Mouse (Mus musculus) layer of hippocampus, adult 11-12 months (tissue): ENCODE results near the gene Pxk.
"Not testable (repeated sequence)": the region's sequence is repeated elsewhere in the genome, so short reads cannot be mapped to it uniquely, and the experiment has no call there.

Experiments
- DNase-seq: peaks from one replicate; pipeline ENCODE4 v3.0.0; 2022; ENCODE audit warnings: low spot score

Pxk gene

GRCm38 (mm10) chr14:8146611-8147223, 48.7 kb downstream of the Pxk start:
- no peak for DNase-seq

- DNase-seq: no peak
These were observed 50.8 kb downstream of the Pxk start for GRCm38 (mm10) chr14:8148842-8149241.

- no peak for DNase-seq
These were observed 53.7 kb downstream of the Pxk start for GRCm38 (mm10) chr14:8151757-8152156.

- DNase-seq: no peak
These were observed 56.1 kb downstream of the Pxk start for GRCm38 (mm10) chr14:8154072-8154471.

DNA sequence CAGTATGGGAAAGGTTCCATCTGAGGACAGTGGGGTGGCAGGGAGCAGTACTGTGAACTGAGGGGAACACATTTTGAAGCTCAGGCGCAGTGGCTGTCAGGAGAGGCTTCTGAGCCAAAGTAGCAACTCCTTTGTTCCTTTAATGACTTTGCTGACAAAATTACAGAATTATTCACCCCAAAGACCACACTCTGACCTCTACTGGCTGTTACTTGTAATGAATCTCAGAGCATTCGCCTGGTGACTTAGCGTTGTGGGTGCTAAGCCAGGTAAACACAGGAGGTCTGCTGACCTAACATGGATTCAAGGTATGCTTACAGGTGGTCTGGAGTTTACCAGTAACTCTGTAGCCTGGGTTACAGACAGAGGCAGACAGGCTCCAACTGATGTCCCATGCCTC, 58.9 kb downstream of the Pxk start:
- no peak for DNase-seq

DNA sequence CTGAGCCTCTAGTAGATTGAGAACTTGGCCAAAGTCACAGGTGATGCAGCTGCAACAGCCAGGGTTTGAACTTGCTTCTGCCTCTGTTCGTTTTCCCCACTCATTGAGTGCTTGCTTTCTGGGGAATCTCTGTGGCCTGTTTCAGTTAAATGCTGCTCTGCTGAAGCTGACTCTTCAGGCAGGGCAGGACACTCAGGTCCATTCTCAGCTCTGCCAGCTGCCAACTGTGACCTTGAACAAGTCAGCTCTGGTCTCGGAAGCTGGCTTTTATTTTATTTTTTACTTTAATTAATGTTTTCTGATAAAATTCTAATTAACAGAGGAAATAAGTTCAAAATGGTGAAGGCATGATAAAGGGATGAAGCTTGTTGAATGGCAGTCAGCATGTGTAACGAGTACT, 60.7 kb downstream of the Pxk start:
- DNase-seq: no peak

DNA sequence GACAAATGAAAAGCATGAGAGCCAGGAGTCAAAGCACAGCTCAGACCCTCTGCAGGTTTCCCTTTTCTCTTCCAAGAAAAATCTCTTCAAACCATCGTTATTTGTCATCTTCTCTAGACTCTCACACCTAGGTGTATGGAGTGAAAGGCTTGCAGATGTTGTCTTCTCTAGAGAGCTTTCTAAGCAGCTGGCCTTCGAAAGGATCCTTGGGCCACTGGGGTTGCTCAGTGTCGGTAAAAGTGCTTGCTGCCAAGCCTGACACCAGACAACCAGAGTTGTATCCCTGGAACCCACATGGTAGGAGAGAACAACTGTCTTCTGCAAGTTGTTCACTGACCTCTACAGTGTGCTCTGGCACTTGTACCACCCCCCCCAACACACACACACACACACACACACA, 61.1 kb downstream of the Pxk start:
- DNase-seq: no peak

GRCm38 (mm10) chr14:8161777-8162176, 63.8 kb downstream of the Pxk start:
- DNase-seq: peak; percentile 25

GRCm38 (mm10) chr14:8164463-8164862, 66.5 kb downstream of the Pxk start:
- DNase-seq: no peak

- peak; percentile 100 for DNase-seq
These were observed 74.7 kb downstream of the Pxk start, which contains the start of gene Pdhb for GRCm38 (mm10) chr14:8172507-8173410. Gene Pdhb, minus strand, starts transcription at chr14:8173025.

- not testable (repeated sequence) for DNase-seq
These were observed 75.7 kb downstream of the Pxk start for GRCm38 (mm10) chr14:8173542-8174250.

DNA sequence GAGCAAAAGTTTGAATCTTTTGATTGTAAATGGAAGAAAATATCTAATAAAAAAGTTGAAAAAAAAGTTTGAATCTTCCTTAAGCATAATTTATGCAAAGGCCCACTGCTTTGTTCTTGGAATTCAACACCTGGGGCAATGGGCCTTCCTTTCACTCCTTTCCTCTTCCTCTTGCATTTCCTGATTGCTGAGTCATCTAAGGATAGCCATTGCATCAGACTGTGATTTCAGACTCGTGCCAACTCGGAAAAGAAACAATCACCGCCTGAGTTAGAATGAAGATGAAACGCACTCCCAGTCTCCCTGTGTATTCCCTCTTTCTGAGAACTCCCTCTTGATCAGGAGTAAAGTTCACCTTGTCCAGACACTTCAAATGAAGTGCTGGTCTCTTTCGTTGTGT, 76.6 kb downstream of the Pxk start:
- DNase-seq: no peak

GRCm38 (mm10) chr14:8176251-8176650, 78.2 kb downstream of the Pxk start:
- no peak for DNase-seq

DNA sequence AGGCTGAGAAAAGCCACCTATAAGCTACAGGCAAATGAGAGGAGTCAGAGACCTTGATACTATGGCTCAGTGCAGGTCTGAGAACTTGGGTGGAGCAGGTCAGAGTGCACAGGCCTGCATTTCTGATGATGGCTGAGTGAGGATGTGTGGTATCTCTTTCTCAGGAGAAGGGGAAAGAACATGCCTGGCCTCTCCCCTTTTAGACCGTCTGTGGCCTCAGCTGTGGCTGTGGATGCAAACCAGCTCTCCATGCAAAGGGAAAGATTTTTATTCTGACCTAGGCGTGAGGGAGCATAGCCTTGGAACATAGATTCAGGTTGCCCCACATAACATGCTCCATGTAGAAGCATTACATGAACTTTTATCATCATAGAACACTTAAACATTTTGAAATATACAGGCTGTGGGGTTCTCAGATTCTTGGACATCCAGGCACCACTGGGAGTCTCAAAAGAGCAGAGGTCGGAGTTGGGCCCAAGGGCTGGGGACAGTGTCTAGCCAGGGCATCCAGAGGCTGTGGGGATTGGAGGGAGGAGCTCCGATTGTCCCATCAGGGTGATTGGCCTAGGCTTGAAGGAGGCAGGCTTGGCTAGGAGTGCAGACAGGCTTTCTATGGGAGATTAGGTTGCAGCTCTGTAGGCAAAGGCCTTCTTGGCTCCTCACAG, 82.5 kb downstream of the Pxk start:
- no peak for DNase-seq

DNA sequence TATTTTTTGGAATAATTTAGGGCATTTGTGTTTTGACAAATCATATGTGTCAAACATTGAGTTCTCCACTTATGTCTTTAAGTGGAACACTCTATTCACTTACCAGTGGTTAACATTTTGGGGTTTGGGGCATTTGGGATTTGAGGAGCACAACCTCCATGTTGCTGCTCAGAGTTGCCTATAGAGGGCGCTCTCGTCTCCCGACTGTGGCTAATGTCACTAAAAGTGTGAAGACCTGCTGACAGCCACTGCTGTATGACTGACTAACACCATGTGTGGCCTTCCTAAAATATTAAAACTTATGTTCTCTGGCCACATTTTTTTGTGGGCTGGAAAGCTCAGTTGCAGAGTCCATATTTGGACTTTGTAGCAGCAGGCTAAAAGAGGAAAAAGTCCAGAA, 85.3 kb downstream of the Pxk start:
- DNase-seq: no peak

DNA sequence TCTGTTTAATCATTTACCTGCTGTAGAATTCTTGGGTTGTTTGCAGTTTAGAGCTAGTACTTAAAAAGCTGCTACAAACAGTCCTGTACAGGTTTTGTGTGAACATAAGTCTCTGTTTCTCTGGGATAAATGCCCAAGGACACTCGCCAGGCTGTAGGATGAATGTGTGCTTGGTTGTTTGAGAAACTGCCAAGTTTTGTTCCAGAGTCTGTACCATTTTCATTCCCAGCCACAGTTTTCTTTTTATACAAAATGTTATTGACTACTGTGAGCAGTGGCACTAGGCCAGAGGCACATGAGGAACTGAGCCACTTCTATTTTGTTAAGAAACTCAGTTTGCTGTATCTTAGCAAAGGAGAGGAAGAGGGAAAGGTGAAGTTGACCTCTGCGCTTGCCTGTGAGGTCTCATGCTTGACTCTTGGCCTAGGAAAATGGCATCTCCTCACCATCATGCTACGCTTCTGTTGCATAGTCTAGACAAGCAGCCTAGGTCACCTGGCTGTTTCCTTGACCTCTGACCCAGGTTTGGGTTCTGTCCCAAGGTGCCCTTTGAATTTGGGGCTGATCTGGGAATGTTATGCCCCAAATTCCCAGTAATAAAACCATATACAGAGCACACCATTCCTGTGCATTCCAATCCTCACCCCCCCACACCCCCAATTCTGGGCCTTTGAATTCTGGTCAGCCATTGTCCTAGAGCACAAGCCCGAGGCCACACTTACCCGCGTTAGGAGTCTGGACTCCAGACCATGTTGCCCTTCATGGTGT, 88.5 kb downstream of the Pxk start:
- DNase-seq: peak; percentile 82

GRCm38 (mm10) chr14:8190556-8190955, 92.5 kb downstream of the Pxk start:
- DNase-seq: no peak

DNA sequence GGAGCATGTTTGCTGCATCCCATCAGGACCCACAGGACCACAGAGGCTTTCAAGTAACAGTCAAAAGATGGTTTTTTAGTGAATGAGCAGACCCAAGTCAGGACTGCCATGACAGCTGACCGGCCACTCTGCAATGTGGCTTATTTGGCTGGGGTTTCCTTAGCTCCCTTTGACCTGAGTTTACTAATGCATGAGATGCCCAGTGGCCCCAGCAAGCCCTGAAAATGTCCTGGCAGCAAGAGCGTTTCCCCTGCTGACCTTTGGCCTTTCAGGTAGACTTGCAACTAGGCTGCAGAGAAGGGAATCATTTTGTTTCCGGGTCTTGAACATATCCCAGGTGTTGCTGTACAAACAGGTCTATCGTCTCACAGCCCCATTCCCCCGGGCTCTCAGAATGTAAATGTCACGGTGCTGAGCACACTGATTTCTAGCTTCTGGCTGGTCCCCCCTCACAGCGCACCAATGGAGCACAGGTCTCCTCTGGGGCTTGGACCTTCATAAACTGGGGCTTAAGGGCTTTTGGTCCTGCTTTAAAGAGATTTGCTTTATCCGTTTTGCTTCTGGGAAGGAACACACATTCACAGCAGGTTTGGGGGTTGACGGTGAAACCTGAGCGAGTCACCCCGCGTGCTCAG, 93.4 kb downstream of the Pxk start:
- DNase-seq: no peak

DNA sequence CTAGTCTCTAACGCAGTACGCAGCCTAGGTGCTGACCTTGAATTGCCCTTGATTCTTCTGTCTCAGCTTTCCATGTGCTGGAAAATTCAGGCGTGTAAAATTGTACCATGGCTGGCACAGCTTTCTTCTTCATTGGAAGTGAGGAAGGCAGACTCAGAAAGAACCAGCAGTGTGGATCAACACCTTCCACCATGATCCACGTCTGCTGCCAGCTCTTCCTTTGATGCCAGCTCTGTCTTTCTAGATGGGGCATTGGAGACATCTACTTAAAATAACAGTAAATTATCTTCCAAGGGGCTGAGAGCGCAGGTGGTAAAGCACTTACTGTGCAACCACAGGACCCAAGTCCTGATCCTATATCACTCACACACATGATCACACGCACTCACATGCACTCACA, 94.7 kb downstream of the Pxk start:
- DNase-seq: no peak

DNA sequence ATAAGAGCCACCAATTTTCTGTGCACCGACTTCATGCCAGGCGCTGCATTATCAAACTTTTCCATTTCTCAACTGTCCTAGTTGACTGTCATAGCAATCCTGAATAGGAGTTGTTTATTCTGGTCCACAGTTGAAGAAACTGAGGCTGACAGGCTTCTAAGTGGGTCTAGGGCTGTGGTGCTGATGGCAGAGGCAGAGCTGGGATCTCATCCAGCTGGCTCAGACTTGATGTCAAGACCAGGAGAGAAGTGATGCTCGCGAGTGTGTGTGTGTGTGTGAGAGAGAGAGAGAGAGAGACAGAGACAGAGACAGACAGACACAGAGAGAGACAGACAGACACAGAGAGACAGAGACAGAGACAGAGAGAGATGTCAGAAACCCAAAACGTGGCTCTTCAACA, 102.8 kb downstream of the Pxk start:
- no peak for DNase-seq

DNA sequence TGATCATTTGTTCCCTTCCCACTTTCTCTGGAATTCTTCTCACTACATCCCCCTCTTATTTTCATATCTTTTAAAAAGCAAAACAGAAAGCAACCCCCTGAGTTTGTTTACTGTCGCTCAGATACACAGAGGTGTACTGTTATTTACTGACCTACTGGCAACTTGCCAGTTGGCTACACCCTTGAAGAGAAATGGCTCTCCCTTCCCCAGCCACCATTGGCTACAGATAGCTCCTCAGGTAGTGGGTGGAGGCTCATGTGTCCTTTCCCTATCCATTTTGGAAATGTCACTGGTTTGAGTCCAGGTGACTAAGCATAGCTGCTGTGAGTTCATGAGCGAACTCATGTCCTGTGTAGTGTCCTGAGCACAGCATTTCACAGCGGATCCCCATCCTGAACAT, 103.7 kb downstream of the Pxk start:
- no peak for DNase-seq
